Mouse (Mus musculus): ENCODE measurements around the gene Dennd2a.
A peak's percentile ranks its signal among the peaks of the same experiment; 100 is the strongest.

The Dennd2a gene

DNA sequence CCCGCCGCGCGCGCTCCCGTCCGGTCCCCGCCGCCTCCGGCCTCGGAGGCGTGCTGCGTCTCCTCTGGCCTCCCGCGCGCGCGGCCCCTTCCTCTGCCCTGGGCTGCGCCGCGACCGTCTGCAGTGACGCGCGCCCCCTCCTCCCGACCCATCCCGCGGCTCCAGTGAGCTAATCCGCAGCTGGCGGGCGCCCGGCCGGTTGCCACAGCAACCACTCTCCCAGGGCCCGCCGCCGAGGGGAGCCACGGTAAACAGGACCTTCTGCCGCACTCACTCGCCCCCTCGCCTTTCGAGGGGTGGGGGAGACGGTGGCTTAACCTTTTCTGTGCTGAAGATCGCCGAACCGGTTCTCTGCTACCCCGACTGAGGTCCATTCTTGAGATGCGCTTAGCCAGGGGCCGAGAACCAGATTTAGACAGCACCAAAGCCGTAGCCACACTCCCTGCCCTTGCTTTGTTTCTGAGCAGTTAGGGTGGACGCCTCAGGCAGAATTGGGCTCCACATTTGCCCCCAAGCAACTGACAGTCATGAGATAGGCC is at the start of gene Dennd2a:
Gene Dennd2a (minus strand): TSS at position 145 of the 539 bp plus-strand sequence.
- peak; percentile 86 for DNase-seq (ENCODE audit: low read depth, low spot score)

DNA sequence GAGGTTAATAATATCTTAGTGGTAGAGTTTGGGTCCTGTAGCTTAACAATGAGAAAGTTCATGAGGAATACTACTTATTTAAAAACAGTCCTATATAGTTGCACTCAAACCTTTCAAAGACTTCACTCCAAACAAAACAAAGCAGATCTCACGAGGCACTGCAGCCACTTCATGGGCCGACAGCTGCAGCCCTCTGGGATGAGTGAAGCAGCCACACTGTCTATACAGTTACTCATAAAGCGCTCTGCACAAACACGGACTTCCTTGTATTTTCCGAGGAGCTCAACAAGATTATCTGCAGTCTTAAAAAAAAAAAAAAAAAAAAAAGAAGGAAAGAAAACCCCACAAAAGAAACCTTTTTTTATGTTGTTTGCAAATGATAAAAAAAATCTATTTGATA is 49.7 kb upstream of the Dennd2a start:
- DNase-seq (ENCODE audit: low read depth, low spot score) = no peak

DNA sequence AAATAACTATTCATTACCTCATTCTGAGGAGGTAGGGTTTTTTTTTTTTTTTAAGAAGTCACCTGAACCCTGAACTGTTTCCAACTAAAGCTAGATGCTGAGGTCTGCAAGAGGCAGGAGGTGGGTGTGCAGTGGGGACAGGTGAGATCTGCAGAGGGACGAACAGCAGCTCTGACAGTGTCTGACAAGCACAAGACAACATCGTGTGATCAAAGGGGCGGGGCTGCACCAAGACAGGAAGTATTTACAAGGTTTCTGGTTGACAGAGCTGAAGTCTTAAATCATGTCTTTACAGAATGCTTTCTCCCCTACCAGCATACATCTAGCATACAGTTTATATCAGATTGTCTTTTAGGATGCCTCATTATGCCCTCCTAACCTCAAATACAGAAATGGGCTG is 49.2 kb upstream of the Dennd2a start:
- no peak for DNase-seq (ENCODE audit: low read depth, low spot score)

DNA sequence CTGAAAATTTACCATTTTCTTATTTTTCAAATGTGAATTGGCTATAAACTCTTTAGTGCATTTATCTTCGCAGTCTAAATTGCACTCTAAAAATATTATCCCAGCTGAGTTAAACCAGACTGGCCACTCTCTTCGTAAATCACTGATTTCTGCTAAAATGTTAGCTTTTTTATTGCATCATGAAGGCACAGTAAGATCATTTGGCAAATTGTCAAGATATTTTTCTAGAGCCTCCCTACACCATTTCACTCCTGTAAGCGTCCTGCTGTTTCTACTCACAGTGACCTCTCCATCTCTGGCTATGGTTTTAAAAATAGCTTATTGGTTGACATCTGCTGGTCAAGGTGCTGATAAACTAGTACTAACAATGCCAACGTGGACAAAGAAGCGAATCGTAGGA is 48.4 kb upstream of the Dennd2a start:
- no peak for DNase-seq (ENCODE audit: low read depth, low spot score)

DNA sequence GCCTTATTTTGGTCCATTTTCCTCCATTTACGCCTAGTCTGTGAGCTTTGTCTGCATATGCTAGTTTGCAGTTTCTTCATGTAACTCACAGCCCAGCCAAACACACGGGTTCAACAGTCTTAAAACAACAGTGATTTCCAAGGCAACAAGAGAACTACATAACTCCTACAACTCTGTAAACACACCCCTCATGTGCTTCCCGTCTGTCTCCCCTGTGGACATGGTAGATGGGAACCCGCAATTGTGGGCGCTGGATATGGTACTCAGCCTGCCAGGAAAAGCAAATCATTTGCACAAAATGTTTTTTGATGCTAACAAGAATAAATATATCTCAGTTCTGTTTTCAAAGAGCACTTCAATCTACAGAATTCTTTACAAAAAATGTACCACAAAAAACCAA is 46.9 kb upstream of the Dennd2a start:
- DNase-seq (ENCODE audit: low read depth, low spot score) = no peak

DNA sequence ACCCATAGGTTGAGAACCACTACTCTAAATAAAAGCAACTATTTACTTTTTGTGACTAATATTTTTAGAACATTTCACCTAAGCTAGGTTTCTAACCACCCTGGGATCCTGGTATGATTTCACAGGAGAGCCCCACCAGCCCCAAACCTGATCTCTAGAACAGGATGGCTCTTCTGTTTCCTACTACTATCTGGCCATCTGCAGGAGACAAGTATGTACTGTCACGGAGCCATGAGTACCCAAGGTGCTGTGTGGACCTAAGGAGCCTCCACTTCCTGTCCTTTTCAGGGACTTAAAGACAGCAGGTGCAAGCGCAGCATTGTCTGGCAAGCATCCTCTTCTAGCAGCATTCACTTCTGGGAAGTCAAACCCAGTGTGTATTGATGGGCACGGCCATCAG is 44.2 kb upstream of the Dennd2a start:
- no peak for DNase-seq (ENCODE audit: low read depth, low spot score)

DNA sequence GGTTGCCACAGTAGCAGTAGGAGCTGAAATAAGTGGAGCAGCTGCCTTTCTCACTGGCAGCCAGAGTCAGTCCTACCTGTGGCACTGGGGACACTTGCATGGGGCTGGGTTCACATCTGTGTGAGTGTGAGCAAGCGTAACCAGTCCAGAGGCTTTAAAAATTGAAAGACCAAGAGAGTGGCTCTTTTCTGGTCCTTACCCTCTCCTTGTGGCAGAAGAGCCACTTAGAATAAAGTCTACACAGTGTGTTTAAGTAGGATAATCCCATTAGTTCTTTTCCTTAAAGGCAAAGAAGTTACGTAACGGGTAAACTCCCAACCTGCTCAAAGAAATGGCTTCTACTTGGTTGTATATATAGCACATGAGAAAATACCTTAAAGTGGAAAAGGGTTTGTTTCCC is 43.2 kb upstream of the Dennd2a start:
- DNase-seq (ENCODE audit: low read depth, low spot score) = no peak

DNA sequence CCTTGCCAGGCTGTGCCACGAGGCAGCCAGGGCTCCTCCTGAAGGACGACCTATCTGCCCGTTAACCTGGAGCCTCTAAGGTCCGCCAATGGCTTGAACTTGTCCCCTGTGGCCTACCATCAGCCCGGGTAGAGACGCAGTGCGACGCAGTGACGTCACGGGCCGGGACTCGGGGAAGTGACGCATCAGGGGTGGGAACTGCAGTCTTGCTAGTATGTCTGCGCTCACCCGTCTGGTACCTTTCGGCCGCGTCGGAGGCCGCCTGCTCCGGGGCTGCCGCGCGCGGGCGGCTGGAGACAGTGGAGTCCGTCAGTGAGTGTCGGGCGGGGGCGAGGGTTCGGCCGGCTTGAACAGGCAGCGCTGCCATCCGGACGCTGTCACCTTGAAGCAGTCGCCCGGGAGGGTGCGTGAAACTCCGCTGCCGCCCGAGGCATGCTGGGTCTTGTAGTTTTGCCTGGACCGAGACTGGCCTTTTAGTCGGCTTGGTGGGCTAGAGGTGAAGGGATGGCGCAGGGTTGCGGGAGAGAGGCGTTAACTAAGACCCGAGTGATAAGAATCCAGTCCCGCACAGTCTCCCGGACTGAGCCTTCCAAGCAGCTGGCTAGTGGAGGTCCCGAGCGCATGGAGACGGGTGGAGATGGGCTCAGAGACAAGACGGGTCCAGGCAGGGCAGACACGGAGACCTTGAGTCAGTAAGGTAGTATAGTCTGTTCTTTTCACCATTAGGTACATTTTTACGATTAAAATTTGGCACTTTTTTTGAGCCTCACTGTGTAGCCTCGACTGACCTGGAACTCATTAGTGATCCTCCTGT is 34.9 kb upstream of the Dennd2a start, which contains the start of gene Ndufb2:
Gene Ndufb2 (plus strand): TSS at position 174 of the 814 bp plus-strand sequence.
- DNase-seq (ENCODE audit: low read depth, low spot score) = peak; percentile 89

DNA sequence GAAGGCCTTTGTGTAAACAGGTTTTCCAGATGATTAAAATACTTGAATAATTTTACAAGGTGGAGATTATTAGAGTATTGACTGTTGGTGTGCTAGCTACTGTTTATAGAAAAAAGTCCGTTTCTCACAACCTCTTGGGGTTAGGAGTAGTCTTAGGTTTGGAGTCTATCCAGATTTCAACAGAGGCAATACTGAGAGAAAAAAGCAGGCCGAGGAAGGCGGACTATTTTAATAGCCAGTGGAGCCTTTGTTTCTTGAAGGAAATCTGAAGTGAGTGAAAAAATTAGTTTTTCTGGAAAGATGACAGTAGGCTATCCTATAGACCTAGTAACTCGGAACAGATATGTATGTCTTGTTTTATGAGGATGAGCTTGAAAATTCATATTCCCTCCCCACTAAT is 33.8 kb upstream of the Dennd2a start:
- no peak for DNase-seq (ENCODE audit: low read depth, low spot score)

DNA sequence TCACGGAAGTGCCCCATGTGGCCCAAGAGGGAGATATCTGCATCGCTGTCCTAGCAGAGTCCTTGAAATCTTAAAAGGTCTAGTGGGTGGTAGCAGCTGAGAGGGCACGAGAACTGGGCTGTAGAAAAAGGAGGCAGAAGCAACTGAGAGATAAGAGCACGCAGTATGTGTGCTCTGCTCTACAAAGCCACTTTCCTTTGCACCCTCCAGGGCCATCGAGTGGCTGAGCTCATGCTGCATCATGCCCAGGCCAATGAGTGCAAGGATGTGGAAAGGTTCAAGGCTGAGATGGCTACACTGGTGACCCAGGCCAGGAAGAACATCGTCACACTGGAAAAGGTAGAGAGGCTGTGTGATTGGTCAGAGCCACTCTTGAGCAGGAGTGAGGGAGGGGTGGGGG is 27.9 kb upstream of the Dennd2a start, which contains the start of gene Gm42420:
Gene Gm42420 (plus strand): TSS at position 237 of the 400 bp plus-strand sequence.
- no peak for DNase-seq (ENCODE audit: low read depth, low spot score)

DNA sequence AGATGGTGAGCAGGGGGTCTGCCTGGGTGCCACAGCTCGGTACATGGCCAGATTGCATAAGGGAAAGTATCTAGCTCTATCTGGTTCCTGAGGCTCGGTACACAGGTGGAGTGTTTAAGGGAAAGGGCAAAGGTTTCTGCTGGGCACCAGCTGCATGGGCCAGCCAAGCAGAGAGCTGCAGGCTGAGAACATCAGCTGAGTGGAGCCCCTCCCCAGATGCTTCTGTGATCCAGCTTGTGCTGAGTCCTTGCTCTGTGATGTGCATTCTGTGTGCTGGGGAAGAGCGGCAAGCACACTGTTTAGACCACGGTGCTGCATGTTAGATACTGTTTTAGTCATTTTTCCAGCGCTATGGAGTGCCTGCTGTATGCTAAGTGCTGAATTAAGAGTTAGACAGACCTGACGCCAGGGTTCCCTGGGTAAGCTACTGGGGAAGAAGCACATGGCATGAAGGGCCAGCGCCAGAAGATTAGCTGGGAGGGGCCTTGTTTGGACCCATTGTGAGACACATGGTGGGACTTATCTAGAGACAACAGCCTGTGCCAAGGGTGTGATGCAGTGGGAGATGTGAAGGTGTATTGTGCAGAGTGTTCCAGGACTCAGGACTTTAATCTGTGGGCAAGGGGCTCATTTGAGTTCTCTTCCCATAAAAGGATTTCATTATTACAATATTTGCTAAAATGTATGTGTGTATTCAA is 23.6 kb upstream of the Dennd2a start:
- DNase-seq (ENCODE audit: low read depth, low spot score) = no peak

DNA sequence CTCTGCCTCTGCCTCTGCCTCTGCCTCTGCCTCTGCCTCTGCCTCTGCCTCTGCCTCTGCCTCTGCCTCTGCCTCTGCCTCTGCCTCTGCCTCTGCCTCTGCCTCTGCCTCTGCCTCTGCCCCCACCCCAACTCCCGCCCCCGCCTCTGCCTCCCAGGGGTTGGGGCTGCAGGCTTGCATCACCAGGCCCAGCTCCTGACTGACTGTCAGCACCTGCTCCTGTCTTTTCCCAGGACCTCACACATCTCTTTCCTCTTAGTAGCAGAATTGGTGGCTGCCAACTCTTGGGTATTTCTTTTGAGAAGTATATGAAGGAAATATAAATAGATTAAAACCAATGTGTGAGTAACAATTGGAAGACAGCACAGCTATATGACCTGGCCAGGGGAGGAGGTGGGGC is 22.9 kb upstream of the Dennd2a start:
- no peak for DNase-seq (ENCODE audit: low read depth, low spot score)

DNA sequence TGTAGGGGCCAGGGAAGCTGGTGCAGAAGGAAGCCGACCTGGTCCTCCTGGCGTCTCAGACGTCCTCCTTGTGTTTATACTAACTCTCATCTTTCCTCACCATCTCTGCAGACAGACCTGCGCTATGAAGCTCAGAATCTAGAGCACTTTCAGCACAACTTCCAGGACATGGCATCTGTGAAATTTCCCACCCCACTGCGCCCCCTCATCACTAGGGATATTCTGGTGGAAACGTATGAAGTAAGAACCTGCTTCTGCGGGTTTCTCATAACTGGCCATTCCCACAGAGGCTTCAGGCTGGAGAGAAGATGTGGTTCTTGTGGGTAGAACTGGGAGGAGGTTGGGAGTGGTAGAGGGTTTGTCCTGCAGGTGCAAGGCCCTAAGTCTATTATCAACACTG is 21.9 kb upstream of the Dennd2a start:
- DNase-seq (ENCODE audit: low read depth, low spot score) = no peak

DNA sequence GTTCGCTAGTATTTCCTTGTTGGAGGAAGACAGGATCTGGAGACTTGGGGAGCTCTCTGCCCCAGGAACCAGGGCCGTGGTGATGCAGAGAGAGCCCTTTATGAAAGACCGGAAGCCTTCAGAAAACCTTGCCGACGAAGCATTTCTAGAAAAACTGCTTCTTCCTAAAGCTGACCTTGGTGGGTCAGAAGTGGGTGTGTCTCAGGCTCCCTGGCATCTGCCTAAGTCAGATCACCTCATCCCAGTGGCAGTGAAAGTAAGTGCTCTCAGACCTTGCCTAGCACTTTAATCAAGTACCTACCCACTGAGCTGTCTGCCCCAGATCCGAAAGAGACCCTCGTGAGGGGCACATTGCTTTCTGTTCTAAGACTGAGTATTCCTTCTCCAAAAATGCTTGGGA is 17.3 kb upstream of the Dennd2a start:
- no peak for DNase-seq (ENCODE audit: low read depth, low spot score)

DNA sequence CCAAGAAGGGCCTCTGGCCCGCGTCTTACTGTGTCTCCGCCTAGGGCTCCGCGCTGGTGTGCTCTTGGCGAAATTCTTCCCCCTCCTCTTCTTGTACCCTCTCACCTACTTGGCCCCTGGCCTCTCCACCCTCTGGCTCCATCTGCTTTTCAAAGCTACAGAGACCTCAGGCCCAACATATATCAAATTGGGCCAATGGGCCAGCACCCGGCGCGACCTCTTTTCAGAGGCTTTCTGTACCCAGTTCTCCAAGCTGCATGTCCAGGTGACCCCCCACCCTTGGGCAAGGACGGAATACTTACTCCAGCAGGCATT is 16.8 kb upstream of the Dennd2a start:
- no peak for DNase-seq (ENCODE audit: low read depth, low spot score)

DNA sequence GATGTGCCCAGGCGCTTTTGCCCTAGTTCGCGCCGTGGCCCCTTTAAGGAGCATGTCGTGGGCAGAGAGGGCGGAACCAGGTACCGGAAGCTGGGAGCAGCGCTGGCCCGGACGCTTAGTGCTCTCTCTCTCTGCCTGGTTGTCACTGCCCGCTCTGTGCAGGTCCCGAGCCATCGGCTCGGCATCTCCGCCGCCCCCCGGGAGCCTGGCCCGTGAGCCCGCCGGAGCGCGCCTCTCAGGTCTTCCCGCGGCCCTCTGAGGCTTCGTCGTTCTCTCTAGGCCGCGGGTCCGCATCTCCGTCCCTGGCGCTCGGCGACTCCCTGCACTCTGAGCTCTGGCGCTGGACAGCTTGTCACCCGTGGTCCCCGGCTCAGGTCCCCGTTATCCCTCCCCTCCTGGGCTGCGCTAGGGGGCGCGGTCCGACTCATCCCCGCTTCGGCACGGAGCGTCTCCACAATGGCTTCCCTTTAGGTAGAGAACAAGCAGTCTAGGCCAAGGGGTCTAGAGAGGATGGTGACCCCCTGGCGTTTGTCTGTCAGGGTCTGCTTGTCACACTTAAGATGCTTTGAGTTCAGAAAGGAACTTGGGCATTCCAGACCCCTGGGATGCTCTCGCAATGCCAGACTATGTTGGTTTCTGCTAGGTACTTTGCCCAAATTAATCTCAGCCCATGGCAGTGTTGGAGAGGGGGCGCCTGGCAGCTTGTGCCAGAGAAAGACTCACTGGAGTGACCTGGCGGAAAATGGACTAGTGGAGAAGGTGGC is 16.3 kb upstream of the Dennd2a start, which contains the start of gene Adck2:
Gene Adck2 (plus strand): TSS at position 83 of the 764 bp plus-strand sequence.
- DNase-seq (ENCODE audit: low read depth, low spot score) = peak; percentile 76

DNA sequence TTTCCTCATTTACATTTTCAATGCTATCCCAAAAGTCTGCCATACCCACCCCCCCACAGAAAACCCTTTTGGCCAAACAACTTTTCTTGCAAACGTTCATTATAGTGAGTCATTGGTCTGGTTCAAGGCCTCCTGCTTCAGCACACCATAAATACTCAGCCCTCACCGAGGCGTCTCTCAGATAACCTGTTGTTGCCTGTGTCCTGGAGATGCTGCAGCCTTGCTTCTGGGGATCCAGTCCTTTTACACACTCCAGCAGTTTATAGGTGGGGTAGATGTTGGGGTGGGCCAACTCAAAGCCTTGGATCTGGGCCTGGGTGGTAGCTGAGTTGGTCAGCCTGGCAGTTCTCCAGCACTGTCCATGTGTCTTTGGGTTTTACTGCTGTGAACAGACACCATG is 12.8 kb upstream of the Dennd2a start:
- no peak for DNase-seq (ENCODE audit: low read depth, low spot score)

DNA sequence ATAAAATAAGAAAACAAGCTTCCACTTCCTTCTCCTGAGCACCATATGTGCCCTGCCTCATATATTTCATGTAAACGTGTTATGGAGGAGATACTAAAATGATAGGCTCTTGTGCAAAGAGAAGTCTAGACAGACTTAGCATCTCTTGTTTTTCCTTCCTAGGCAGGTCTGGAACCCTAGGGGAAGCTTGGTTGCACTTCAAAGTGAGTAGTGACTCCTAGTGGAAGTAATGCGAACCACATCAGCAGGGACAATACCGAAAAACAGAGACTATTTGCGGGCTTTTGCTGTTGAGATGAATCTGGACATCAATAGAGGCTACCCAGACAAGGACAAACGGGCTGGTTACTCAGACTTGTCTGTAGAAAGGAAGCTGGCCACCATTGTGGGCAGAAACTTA is 9.9 kb upstream of the Dennd2a start:
- DNase-seq (ENCODE audit: low read depth, low spot score) = no peak

DNA sequence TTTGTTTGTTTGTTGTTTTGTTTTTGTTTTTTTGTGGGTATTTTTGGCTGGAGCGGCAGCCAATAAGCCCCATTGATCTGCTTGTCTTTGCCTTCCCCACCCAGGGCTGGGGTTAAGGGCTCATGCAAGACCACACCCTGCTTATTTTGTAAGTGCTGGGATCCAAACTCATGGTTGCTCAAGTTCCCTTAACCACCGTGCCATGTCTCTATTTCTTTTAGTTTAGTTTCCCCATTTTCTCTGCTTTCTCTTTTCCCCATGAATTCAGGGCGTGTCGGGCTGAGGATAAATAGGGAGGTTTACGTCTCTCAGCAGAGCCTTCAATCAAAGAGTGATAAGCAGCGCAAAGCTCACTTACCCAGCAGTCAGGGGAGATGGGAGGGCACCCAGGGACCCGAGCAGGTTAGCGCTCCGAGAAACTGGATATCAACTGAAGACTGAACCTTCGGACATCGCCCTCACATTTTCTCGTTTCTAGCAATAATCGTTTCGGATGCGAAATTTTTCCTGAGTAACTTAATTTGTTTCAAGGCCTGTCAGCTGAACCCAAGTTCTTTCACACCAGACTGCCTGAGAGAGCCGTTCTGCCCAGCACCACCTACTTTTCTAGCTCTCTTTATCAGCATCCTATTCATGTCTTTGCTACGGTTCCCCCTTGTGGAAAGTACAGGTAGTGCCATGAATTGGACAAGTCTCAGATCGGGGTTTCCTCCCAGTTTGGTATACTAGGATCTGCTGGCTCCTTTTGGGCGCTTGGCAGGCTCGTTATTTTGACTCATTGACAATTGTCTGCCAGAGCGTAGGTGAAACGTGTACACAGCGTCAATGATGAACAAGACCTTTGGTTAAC is 4.7 kb upstream of the Dennd2a start:
- peak; percentile 80 for DNase-seq (ENCODE audit: low read depth, low spot score)

DNA sequence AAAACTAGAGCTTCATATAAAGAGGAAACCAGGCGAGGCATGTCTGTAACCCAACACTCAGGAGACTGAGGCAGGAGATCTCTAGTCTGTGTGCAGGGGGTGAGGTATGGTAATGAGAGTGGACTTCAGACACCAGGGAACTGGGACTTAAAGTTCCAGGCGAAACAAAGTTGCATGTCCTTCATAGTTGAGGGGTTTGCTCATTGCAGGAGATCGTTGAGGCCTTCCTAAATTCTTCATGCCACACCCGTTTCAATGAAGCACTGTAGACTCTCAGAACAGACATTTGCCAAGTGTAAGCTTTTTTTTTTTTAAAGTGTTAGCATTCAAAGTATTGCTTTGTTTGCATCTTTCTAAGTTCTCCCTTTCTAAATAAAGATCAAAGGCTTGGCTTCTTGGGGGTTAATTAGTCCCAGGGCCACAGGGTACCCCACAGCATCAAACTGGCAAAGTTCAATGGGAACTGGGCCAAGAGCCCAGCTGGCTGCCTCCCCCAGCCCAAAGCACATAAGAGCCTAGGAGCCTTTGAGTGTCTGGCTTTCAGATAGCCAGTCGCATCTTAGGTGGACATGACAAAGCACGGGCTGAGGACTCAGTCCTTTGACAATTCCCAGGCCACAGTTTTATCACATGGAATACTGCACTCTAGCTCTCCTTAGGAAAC is 1.7 kb upstream of the Dennd2a start:
- no peak for DNase-seq (ENCODE audit: low read depth, low spot score)

Measured in retina, postnatal 7 days (tissue).